Mouse (Mus musculus) splenic B cell, adult 2 months (primary cell): ENCODE results near the gene Ndufs2.

ENCODE experiments used
- DNase-seq: peaks from one replicate; pipeline ENCODE4 v3.0.0-alpha.2; 2011; ENCODE audit warnings: low read depth, low spot score
- H3K27me3 ChIP-seq: 2 replicates; pipeline ENCODE4 v1.6.1; 2012; ENCODE audit warnings: mild to moderate bottlenecking, low read length, moderate library complexity, mixed read lengths; ENCODE audit not compliant: control insufficient read depth, poor library complexity, insufficient read depth, severe bottlenecking
- H3K36me3 ChIP-seq: 2 replicates; pipeline ENCODE4 v1.6.1; 2012; ENCODE audit warnings: mild to moderate bottlenecking, low read length, moderate library complexity, mixed read lengths; ENCODE audit not compliant: control insufficient read depth, poor library complexity, insufficient read depth, severe bottlenecking

Gene Ndufs2

DNA sequence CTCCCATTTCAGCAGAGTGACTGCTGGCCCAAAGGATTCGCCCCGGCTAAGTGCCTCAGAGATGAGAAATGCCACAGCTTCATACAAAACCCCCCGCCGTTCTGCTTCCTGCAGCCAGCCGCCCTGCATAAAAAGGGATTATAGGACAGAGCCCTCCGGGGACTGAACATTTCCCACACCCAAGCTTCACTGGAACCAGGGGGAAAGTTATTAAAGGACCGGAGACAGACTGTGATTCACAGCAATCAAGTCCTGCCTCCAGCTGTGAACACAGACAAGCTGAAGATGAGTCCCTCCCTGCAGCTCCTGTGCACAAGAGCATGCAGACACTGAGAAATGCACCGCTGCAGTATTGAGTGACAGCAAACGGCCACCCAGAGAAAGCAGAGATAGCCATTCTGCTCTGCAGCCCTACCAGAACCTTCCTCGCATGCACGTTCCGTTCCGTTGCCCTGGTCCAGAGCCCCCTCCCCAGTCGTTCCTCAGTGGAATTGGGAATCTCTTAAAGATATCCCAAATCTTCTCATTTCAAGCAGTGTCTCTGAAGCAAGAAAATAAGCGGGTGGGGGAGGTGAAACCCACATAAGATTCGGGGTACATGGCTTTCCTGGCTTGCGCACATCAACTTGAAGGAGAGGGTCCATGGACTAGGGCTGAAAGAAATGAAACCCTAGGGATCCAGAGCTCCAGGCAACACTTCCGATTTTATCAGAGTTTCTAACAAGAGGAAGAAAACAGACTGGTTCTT is 57.9 kb downstream of the Ndufs2 start:
- no peaks in the 10 kb centered on the region for H3K27me3 ChIP-seq
- DNase-seq, result no peak
- no peaks in the 10 kb centered on the region for H3K36me3 ChIP-seq

DNA sequence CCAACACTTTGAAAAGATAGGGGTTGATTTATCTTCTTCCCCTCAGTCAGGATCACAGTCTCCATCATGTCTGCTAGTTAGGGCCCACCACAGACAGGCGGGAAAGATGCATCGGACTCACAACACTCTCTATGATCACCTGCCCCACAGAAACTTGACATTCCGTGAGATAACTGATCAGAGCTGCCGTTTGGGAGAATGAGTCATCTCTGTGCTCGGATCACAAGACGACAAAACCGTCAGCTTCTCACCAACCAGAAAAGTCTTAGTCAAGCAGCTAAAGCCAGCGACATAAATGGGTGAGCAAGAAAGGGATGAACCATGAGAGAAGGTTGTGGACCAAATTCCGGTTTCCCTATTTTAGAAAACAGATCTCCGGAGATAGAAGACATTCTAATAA is 58.9 kb downstream of the Ndufs2 start:
- Histone ChIP-seq H3K36me3 (no peaks in the 10 kb centered on the region), H3K27me3 (no peaks in the 10 kb centered on the region)
- DNase-seq, result no peak

DNA sequence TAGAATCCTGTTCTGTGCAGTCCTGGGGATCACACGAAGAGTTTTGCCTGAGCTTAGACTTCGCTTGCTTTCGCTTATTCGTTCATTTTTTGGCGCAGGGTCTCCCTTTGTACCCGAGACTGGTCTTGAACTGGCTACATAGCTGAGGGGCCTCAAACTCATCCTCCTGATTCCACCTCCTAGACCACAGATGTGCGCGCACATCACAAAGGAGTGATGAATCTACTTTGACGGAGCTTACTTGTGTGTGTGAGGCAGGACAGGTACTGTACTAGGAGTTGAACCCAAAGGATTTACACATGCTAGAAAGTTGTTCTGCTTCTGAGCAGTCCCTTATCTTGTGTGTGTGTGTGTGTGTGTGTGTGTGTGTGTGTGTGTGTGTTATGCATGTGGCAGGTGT is 60.4 kb downstream of the Ndufs2 start:
- no peaks in the 10 kb centered on the region for H3K36me3 ChIP-seq
- no peak for DNase-seq
- no peaks in the 10 kb centered on the region for H3K27me3 ChIP-seq

DNA sequence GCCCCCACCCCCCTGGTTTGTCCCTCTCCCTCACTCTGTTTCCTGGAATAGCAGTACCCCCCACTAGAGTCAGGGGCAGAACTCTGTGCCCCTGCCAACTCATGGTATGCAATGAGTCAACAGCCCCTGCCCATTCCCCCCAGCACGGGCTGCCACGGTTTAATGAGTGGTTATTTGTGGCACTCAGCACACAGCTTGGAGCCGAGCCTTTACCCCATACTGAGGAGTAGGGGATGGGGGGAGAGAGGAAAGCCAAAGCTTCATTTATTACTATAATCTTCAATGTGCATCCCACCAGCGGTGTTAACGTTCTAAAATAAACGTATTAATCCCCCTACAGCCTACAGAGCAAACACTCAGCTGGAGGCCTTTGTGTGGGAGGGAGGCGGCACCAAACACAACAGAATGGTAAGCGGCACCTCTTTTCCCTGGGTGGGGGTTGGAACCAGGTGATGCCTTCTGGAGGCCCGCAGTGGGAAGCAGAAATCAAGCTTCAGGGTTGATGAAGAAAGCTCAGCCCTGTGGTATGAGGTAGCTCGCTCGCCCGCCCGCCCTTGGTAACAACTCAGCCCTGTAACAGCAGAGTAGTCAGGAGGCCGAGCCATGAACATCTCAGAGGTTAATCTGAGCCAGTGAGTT is 61.6 kb downstream of the Ndufs2 start:
- Histone ChIP-seq H3K36me3 (no peaks in the 10 kb centered on the region), H3K27me3 (no peaks in the 10 kb centered on the region)
- no peak for DNase-seq

DNA sequence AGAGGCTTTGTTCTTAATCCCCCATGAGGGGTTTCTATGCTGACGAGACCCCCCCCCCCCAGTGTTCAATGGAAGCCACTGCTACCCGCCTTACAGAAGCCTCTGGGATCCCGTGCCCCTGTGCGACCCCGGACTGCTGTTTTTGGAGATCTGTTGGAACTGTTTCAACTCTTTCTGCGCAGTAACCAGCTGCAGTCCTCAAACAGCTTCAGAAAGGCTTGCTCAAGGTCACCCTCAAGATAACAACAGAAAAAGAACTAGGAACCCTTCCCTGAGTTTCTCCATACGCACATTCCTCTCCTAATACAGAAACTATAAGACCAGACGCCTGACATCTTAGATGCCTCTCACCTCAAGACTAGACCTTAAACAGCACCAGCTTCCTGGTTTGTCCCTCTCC is 62.1 kb downstream of the Ndufs2 start:
- Histone ChIP-seq H3K27me3 (no peaks in the 10 kb centered on the region), H3K36me3 (no peaks in the 10 kb centered on the region)
- no peak for DNase-seq

DNA sequence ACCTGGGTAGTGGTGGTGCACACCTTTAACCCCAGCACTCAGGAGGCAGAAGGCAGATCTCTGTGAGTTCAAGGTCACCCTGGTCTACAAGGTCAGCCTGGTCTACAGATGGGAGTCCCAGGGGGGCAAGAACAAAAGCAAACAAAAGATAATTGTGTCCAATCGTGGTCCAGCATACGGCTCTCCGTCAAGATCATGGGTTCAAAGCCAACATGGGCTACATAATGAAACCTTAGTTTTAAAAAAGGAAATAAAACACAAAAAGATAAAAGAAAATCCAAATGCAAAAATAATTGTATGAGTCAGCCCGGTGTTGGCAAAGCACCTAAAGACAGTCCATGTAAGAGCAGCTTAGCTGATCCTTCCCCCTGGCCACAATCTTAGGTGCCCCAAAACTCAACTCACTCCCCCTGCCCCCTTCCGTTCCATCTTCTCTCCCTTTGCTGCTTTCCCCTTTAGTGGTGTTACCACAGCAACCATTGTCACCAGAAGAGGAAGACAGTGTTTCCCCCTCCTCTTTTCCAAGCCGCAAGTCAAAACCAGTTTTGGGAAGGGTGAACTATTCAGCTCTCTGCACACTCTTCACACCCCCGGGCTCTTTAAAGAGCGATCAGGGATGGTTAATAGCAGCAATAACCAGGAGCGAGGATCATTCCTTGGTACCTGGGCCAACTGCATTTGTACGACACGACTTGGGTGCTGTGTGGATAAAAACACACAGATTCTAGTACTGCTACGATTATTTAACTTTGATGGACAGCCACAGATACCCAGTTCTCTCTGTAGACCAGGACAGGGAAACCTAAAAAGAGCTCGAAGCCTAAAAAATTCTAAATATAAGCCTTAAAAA is 63.1 kb downstream of the Ndufs2 start:
- no peaks in the 10 kb centered on the region for H3K36me3 ChIP-seq
- DNase-seq, result no peak
- H3K27me3 ChIP-seq, result no peaks in the 10 kb centered on the region

DNA sequence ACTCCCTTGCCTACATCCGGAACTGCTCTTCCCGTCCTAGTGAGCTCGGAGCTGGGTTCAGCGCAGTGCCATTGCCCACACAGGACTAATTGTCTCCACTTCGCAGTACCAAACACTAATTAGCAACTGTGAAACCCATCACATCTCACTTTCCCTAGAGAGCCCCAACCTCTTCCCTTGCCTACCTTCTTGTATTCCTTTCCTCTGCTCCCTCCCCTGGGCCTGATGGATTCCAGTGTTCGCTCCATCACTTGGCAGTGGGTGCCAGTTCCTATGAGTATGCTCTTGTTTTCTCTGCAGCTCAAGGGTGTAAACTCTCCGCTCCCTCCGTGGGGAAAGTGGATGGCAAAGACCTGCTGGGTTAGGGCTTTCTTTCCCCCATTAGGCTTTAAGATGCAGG is 65.5 kb downstream of the Ndufs2 start:
- Histone ChIP-seq H3K27me3 (no peaks in the 10 kb centered on the region), H3K36me3 (no peaks in the 10 kb centered on the region)
- no peak for DNase-seq
